8 mouse cellular contexts compared by ENCODE assay signal in genomic region chrX:50841587-50841986, GRCm38 (mm10). TPM values are rescaled to one million over a fixed set of nuclear protein-coding genes. Genes with fewer than 3 reads are reported as not detected.
A peak's percentile ranks its signal among the peaks of the same experiment; 100 is the strongest.
DNase-seq lines count a peak whose midpoint lies in the region; ATAC-seq and TF ChIP-seq lines count a peak whose summit lies in the region.

No protein-coding gene starts in this region.

- peaks cover 8% of the 10 kb centered on the region; the same call in 1 of the 2 replicates for H3K27me3 ChIP-seq in hindbrain, embryonic 11.5 days (ENCODE audit: control insufficient read depth, insufficient read depth, low read length)
- H3K27me3 ChIP-seq in limb, embryonic 12.5 days, result 0 out of 2 replicates have a peak, but pooled peaks cover 12% of the 10 kb centered on the region
- H3K27me3 ChIP-seq in midbrain, embryonic 16.5 days (ENCODE audit: control insufficient read depth, insufficient read depth, low read depth, low read length), result no peaks in the 10 kb centered on the region; the same call in 1 of the 2 replicates

- H3K4me2 ChIP-seq in hindbrain, embryonic 11.5 days (replicated peaks; ENCODE audit: low read depth, low read length), result peak overlapping the region; percentile 74
- H3K4me2 ChIP-seq in limb, embryonic 12.5 days, result peak overlapping the region; percentile 53
- H3K4me2 ChIP-seq in midbrain, embryonic 16.5 days (ENCODE audit: low read length), result peak overlapping the region; percentile 89

- TF ChIP-seq CTCF in embryonic fibroblast, embryonic 13.5 days (IDR thresholded peaks at IDR 0.05; ENCODE audit: borderline replicate concordance, insufficient read depth, low read length), result no peak

- H3K36me3 ChIP-seq in hindbrain, embryonic 11.5 days (ENCODE audit: control insufficient read depth, insufficient read depth, low read length), result no peaks in the 10 kb centered on the region
- no peaks in the 10 kb centered on the region for H3K36me3 ChIP-seq in limb, embryonic 12.5 days
- no peaks in the 10 kb centered on the region for H3K36me3 ChIP-seq in midbrain, embryonic 16.5 days (ENCODE audit: control insufficient read depth, insufficient read depth, low read length)

- TF ChIP-seq POLR2A in embryonic fibroblast, embryonic 13.5 days (IDR thresholded peaks at IDR 0.05; ENCODE audit: low read depth, low read length), result no peak

- H3K4me3 ChIP-seq in embryonic fibroblast, embryonic 13.5 days (ENCODE audit: insufficient read depth, low read length), result peak overlapping the region; percentile 54
- peak overlapping the region; percentile 38 for H3K4me3 ChIP-seq in hindbrain, embryonic 11.5 days (ENCODE audit: low read depth, low read length)
- peak overlapping the region; percentile 53 for H3K4me3 ChIP-seq in limb, embryonic 12.5 days (replicated peaks)
- peak overlapping the region; percentile 51 for H3K4me3 ChIP-seq in midbrain, embryonic 16.5 days (ENCODE audit: low read depth, low read length)

- H3K9ac ChIP-seq in hindbrain, embryonic 11.5 days (ENCODE audit: low read depth, low read length), result no peak overlapping the region
- H3K9ac ChIP-seq in limb, embryonic 12.5 days (replicated peaks), result peak overlapping the region; percentile 63
- peak overlapping the region; percentile 48; the same call in 1 of the 2 replicates for H3K9ac ChIP-seq in midbrain, embryonic 16.5 days (ENCODE audit: low read depth, low read length)

- ATAC-seq in hindbrain, embryonic 11.5 days (ENCODE audit: low FRiP score), result peak; percentile 70
- ATAC-seq in limb, embryonic 12.5 days (ENCODE audit: insufficient number of reproducible peaks, insufficient read depth, low FRiP score, low TSS enrichment, low read depth), result peak; percentile 75; the same call in 1 of the 2 replicates
- ATAC-seq in midbrain, embryonic 16.5 days, result peak; percentile 78

- peak; percentile 2 for DNase-seq in cerebellum, adult 9-11 months
- no peak for DNase-seq in cerebellum, adult 8-10 months
- DNase-seq in CD8-positive naive resting alpha-beta T cell, adult 2 months (ENCODE audit: low read depth in 2 of 2, low spot score in 2 of 2), result peak; percentile 30 to 46
- DNase-seq in hindbrain, embryonic 11.5 days (ENCODE audit: low spot score), result no peak
- peak; percentile 5 for DNase-seq in testis, postnatal 14 days (ENCODE audit: low spot score)

- no peaks in the 10 kb centered on the region for H3K9me3 ChIP-seq in hindbrain, embryonic 11.5 days (ENCODE audit: control insufficient read depth, low read length)
- H3K9me3 ChIP-seq in limb, embryonic 12.5 days, result no peaks in the 10 kb centered on the region
- no peaks in the 10 kb centered on the region for H3K9me3 ChIP-seq in midbrain, embryonic 16.5 days (replicated peaks; ENCODE audit: control insufficient read depth, low read length, poor library complexity, severe bottlenecking)

- 20% methylated on average over 21 of the region's 23 CpGs for WGBS in hindbrain, embryonic 11.5 days
- 19% methylated on average over 22 of the region's 23 CpGs for WGBS in limb, embryonic 12.5 days
- WGBS in midbrain, embryonic 16.5 days, result 13% methylated on average over 22 of the region's 23 CpGs

- H3K27ac ChIP-seq in embryonic fibroblast, embryonic 13.5 days (ENCODE audit: insufficient read depth, low read length), result no peak overlapping the region
- no peak overlapping the region for H3K27ac ChIP-seq in hindbrain, embryonic 11.5 days (ENCODE audit: low read depth, low read length)
- H3K27ac ChIP-seq in limb, embryonic 12.5 days, result peak overlapping the region; percentile 53; the same call in 1 of the 2 replicates
- H3K27ac ChIP-seq in midbrain, embryonic 16.5 days (ENCODE audit: low read length), result no peak overlapping the region

- H3K4me1 ChIP-seq in embryonic fibroblast, embryonic 13.5 days (ENCODE audit: control insufficient read depth, insufficient read depth, low read length), result no peaks in the 10 kb centered on the region
- no peaks in the 10 kb centered on the region for H3K4me1 ChIP-seq in hindbrain, embryonic 11.5 days (replicated peaks; ENCODE audit: control insufficient read depth, insufficient read depth, low read length)
- no peaks in the 10 kb centered on the region for H3K4me1 ChIP-seq in limb, embryonic 12.5 days (replicated peaks)
- H3K4me1 ChIP-seq in midbrain, embryonic 16.5 days (ENCODE audit: control insufficient read depth, insufficient read depth, low read length), result no peaks in the 10 kb centered on the region

RNA-seq across cellular contexts. Expression of gene Stk26, which starts 0.7 kb away (rescaled TPM):
- polyA plus RNA-seq in embryonic fibroblast, embryonic 13.5 days (2011; ENCODE audit: insufficient read length, low read depth, missing spikeins), result 5.6 and 6.5 TPM in 2 replicates
- polyA plus RNA-seq in hindbrain, embryonic 11.5 days (2014; fragmentation: Nextera tagmentation; extraction: Ambion mirVana), result 2.6 and 3.0 TPM in 2 replicates
- 19.1 and 21.0 TPM in 2 replicates for polyA plus RNA-seq in limb, embryonic 12.5 days (2016; fragmentation: Nextera tagmentation; extraction: Ambion mirVana)
- 0.60 and 0.90 TPM in 2 replicates for polyA plus RNA-seq in midbrain, embryonic 16.5 days (2015; fragmentation: Nextera tagmentation; extraction: Ambion mirVana)

Comparison
In these comparisons a context has a peak if more than half of its experiments do, and no peak if none do; other contexts are left out.
1. DNase-seq: peak in cerebellum, adult 9-11 months (single experiment), CD8-positive naive resting alpha-beta T cell, adult 2 months (2 of 2) and testis, postnatal 14 days (single experiment); none in cerebellum, adult 8-10 months (single experiment) and hindbrain, embryonic 11.5 days (single experiment).
2. Peak in every context shown above with its lines, with median percentiles within 50 percentile points of each other: H3K4me3 ChIP-seq, ATAC-seq and H3K4me2 ChIP-seq.